Comparison of ENCODE assay signal across 10 mouse cellular contexts in genomic region chr9:41191651-41192210, GRCm38 (mm10). TPM values are rescaled to one million over a fixed set of nuclear protein-coding genes. Genes with fewer than 3 reads are reported as not detected.
DNase-seq lines count a peak whose midpoint lies in the region; ATAC-seq lines count a peak whose summit lies in the region.
"Had no signal": no experiment of that assay in that cellular context is flagged by ENCODE, and none has a peak within 500 bp of the region (broad histone marks: within the 10 kb centered on the region; RNA-seq: fewer than 3 reads in every experiment).

No protein-coding gene starts in this region.

- 0 out of 2 replicates have a peak, but pooled peaks cover 5% of the 10 kb centered on the region for H3K4me1 ChIP-seq in hindbrain, embryonic 10.5 days (replicated peaks)
- 0 out of 2 replicates have a peak, but pooled peaks cover 4% of the 10 kb centered on the region for H3K4me1 ChIP-seq in hindbrain, embryonic 12.5 days
- peaks cover 7% of the 10 kb centered on the region for H3K4me1 ChIP-seq in hindbrain, embryonic 15.5 days (replicated peaks)
- no peaks in the 10 kb centered on the region for H3K4me1 ChIP-seq in kidney, embryonic 14.5 days (ENCODE audit: control insufficient read depth, insufficient read depth, low read length)

- no peak overlapping the region for H3K4me3 ChIP-seq in hindbrain, embryonic 10.5 days
- no peak overlapping the region for H3K4me3 ChIP-seq in hindbrain, embryonic 12.5 days
- H3K4me3 ChIP-seq in hindbrain, embryonic 15.5 days, result no peak overlapping the region
- H3K4me3 ChIP-seq in kidney, embryonic 14.5 days (ENCODE audit: low read length), result no peak overlapping the region
- H3K4me3 ChIP-seq: megakaryocyte, embryonic 14.5 days had no signal

- WGBS in hindbrain, embryonic 10.5 days, result 70% methylated on average over 9 of the region's 9 CpGs
- WGBS in hindbrain, embryonic 12.5 days, result 69% methylated on average over 9 of the region's 9 CpGs
- WGBS in hindbrain, embryonic 15.5 days, result 63% methylated on average over 9 of the region's 9 CpGs
- 66% methylated on average over 9 of the region's 9 CpGs for WGBS in kidney, embryonic 14.5 days

- no peaks in the 10 kb centered on the region for H3K36me3 ChIP-seq in hindbrain, embryonic 10.5 days
- H3K36me3 ChIP-seq in hindbrain, embryonic 12.5 days, result no peaks in the 10 kb centered on the region
- no peaks in the 10 kb centered on the region for H3K36me3 ChIP-seq in hindbrain, embryonic 15.5 days
- no peaks in the 10 kb centered on the region for H3K36me3 ChIP-seq in kidney, embryonic 14.5 days (ENCODE audit: control insufficient read depth, insufficient read depth, low read length)

- no peak for DNase-seq in hindbrain, embryonic 10.5 days (ENCODE audit: low spot score)
- peak; percentile 77 for DNase-seq in right cerebral cortex, adult 18-20 months
- no peak for DNase-seq in right cerebral cortex, postnatal 10 days (ENCODE audit: low spot score in 2 of 2)
- peak; percentile 52 to 54 for DNase-seq in right cerebral cortex, postnatal 36 days (ENCODE audit: low spot score in 2 of 2)
- no peak for DNase-seq in adipocyte (ENCODE audit: low spot score)

- ATAC-seq in hindbrain, embryonic 12.5 days (ENCODE audit: low FRiP score), result no peak
- no peak for ATAC-seq in hindbrain, embryonic 15.5 days (ENCODE audit: low FRiP score, low read depth)
- ATAC-seq in kidney, embryonic 14.5 days (ENCODE audit: low FRiP score, low TSS enrichment), result no peak; the same call in 1 of the 2 replicates
- ATAC-seq: intestine, postnatal 0 days had no signal

- H3K4me2 ChIP-seq in hindbrain, embryonic 12.5 days (replicated peaks), result no peak overlapping the region
- H3K4me2 ChIP-seq in hindbrain, embryonic 15.5 days, result no peak overlapping the region
- H3K4me2 ChIP-seq in kidney, embryonic 14.5 days (replicated peaks; ENCODE audit: low read depth, low read length), result no peak overlapping the region

- no peaks in the 10 kb centered on the region; the same call in 1 of the 2 replicates for H3K27me3 ChIP-seq in hindbrain, embryonic 10.5 days (ENCODE audit: insufficient read depth, poor library complexity, severe bottlenecking)
- H3K27me3 ChIP-seq in hindbrain, embryonic 12.5 days, result no peaks in the 10 kb centered on the region
- H3K27me3 ChIP-seq in hindbrain, embryonic 15.5 days, result no peaks in the 10 kb centered on the region
- no peaks in the 10 kb centered on the region for H3K27me3 ChIP-seq in kidney, embryonic 14.5 days (ENCODE audit: control insufficient read depth, insufficient read depth, low read length)

- no peaks in the 10 kb centered on the region for H3K9me3 ChIP-seq in hindbrain, embryonic 10.5 days
- H3K9me3 ChIP-seq in hindbrain, embryonic 12.5 days (replicated peaks), result no peaks in the 10 kb centered on the region
- no peaks in the 10 kb centered on the region for H3K9me3 ChIP-seq in hindbrain, embryonic 15.5 days
- H3K9me3 ChIP-seq in kidney, embryonic 14.5 days (ENCODE audit: control insufficient read depth, low read length), result no peaks in the 10 kb centered on the region

- H3K27ac ChIP-seq in hindbrain, embryonic 10.5 days, result peak overlapping the region; percentile 23; the same call in 1 of the 2 replicates
- H3K27ac ChIP-seq in hindbrain, embryonic 12.5 days, result no peak overlapping the region
- peak overlapping the region; percentile 66; the same call in 1 of the 2 replicates for H3K27ac ChIP-seq in hindbrain, embryonic 15.5 days (replicated peaks)
- H3K27ac ChIP-seq in kidney, embryonic 14.5 days (ENCODE audit: low read depth, low read length), result no peak overlapping the region

- no peak overlapping the region for H3K9ac ChIP-seq in hindbrain, embryonic 12.5 days
- H3K9ac ChIP-seq in hindbrain, embryonic 15.5 days, result no peak overlapping the region
- H3K9ac ChIP-seq in kidney, embryonic 14.5 days (ENCODE audit: low read depth, low read length), result no peak overlapping the region

RNA-seq across cellular contexts. Expression of gene Ubash3b, which starts 30.2 kb away (rescaled TPM):
- 7.3 and 8.5 TPM in 2 replicates for polyA plus RNA-seq in hindbrain, embryonic 10.5 days (2016; fragmentation: Nextera tagmentation; extraction: Ambion mirVana)
- polyA plus RNA-seq in hindbrain, embryonic 12.5 days (2016; fragmentation: Nextera tagmentation; extraction: Ambion mirVana), result 14.6 and 17.2 TPM in 2 replicates
- 24.6 and 27.3 TPM in 2 replicates for polyA plus RNA-seq in hindbrain, embryonic 15.5 days (2015; fragmentation: Nextera tagmentation; extraction: Ambion mirVana)
- 9.3 TPM in 2 replicates for polyA plus RNA-seq in kidney, embryonic 14.5 days (2014; fragmentation: Nextera tagmentation; extraction: Ambion mirVana)

Comparison
In these comparisons a context has a peak if more than half of its experiments do, and no peak if none do; other contexts are left out.
1. DNase-seq: peak in right cerebral cortex, adult 18-20 months (single experiment) and right cerebral cortex, postnatal 36 days (2 of 2); none in hindbrain, embryonic 10.5 days (single experiment), right cerebral cortex, postnatal 10 days (0 of 2) and adipocyte (single experiment).
2. H3K27ac ChIP-seq: peak in hindbrain, embryonic 10.5 days (single experiment) and hindbrain, embryonic 15.5 days (single experiment); none in hindbrain, embryonic 12.5 days (single experiment) and kidney, embryonic 14.5 days (single experiment).